Mouse (Mus musculus): ENCODE data around the gene Clpp. TPM values are rescaled to one million over a fixed set of nuclear protein-coding genes. Genes with fewer than 3 reads are reported as not detected.

Clpp gene
- total and polyA plus RNA-seq, 3 experiments, result 48.1 to 208 (median 75.3) TPM

DNA sequence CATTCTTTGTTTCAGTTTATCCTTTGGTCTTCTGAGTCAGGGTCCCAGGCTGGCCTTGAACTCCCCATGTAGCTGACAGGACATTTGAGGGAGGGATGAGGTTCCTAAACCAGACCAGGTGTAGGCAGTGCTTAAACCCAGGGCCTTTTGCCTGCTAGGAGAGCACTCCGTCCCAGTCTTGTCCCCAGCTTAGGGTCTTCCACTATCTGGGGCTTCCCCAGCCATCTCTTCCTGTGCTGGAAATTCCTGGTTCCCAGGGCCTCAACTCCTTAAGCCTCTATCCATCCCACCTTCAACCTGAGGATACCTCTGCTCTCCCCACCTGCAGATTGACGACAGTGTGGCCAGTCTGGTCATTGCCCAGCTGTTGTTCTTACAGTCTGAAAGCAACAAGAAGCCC, 861 bp downstream of the Clpp start:
- peaks cover 40% of the 10 kb centered on the region for H3K4me1 ChIP-seq (ENCODE audit: insufficient read depth, low read depth, low read length)
- ATAC-seq (ENCODE audit: extremely low read depth, insufficient number of reproducible peaks, low FRiP score, poor library complexity, severe bottlenecking) (no peak), DNase-seq (ENCODE audit: low spot score) (no peak)
- peaks cover 11% of the 10 kb centered on the region for H3K27me3 ChIP-seq (ENCODE audit: insufficient read depth, low read length)
- peak overlapping the region; percentile 97 for H3K4me3 ChIP-seq (ENCODE audit: low read depth, low read length)
- H3K9me3 ChIP-seq (replicated peaks), result no peaks in the 10 kb centered on the region
- peaks cover 49% of the 10 kb centered on the region for H3K36me3 ChIP-seq (replicated peaks)
- TF ChIP-seq CTCF (IDR thresholded peaks at IDR 0.05; ENCODE audit: low read depth, low read length) (no peak), POLR2AphosphoS5 (IDR thresholded peaks at IDR 0.05; ENCODE audit: insufficient replicate concordance, low read depth, low read length) (no peak), GATA1 (IDR thresholded peaks at IDR 0.05; ENCODE audit: borderline replicate concordance, low read length) (no peak), TAL1 (conservative IDR thresholded peaks at IDR 0.05; ENCODE audit: low read depth, low read length) (no peak), GATA2 (IDR thresholded peaks at IDR 0.05; ENCODE audit: borderline replicate concordance, low read depth, low read length) (no peak)

DNA sequence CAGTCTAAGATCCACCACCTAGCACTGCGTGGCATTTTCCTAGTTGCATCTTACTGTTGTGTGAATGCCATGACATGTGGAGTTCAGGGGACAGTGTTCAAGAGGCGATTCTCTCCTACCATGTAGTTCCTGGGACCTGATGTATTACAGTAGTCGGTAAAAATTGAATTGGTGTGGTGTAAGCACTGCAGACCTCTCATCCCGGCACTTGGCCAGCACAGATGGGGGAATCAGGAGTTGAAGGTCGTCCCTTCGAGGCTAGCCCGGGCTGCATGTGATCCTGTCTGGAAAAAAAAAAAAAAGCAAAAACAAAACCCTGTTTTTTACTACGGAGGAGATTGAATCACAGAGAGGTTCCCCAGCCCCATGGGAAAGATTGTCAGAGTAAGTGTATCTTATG, 4.9 kb downstream of the Clpp start:
- Histone ChIP-seq H3K4me3 (ENCODE audit: low read depth, low read length) (no peak overlapping the region), H3K36me3 (replicated peaks) (peaks cover 77% of the 10 kb centered on the region)
- no peak for ATAC-seq (ENCODE audit: extremely low read depth, insufficient number of reproducible peaks, low FRiP score, poor library complexity, severe bottlenecking)

GRCm38 (mm10) chr17:56996506-56996905, 6.4 kb downstream of the Clpp start:
- ATAC-seq (ENCODE audit: extremely low read depth, insufficient number of reproducible peaks, low FRiP score, poor library complexity, severe bottlenecking), result no peak
- no peak overlapping the region for H3K4me3 ChIP-seq (ENCODE audit: low read depth, low read length)
- peaks cover 86% of the 10 kb centered on the region for H3K36me3 ChIP-seq (replicated peaks)
- no peaks in the 10 kb centered on the region for H3K27me3 ChIP-seq (ENCODE audit: insufficient read depth, low read length)
- peaks cover 3% of the 10 kb centered on the region; the same call in 1 of the 2 replicates for H3K9me3 ChIP-seq (replicated peaks)
- H3K4me1 ChIP-seq (ENCODE audit: insufficient read depth, low read depth, low read length), result peaks cover 47% of the 10 kb centered on the region
- no peak for DNase-seq (ENCODE audit: low spot score)
- no peak for TF ChIP-seq POLR2AphosphoS5 (IDR thresholded peaks at IDR 0.05; ENCODE audit: insufficient replicate concordance, low read depth, low read length)
- no peak for TF ChIP-seq GATA1 (IDR thresholded peaks at IDR 0.05; ENCODE audit: borderline replicate concordance, low read length)
- no peak for TF ChIP-seq GATA2 (IDR thresholded peaks at IDR 0.05; ENCODE audit: borderline replicate concordance, low read depth, low read length)
- TF ChIP-seq CTCF (IDR thresholded peaks at IDR 0.05; ENCODE audit: low read depth, low read length), result no peak
- no peak for TF ChIP-seq TAL1 (conservative IDR thresholded peaks at IDR 0.05; ENCODE audit: low read depth, low read length)

More for the DNA sequence above, 4.9 kb downstream of the Clpp start:
- H3K4me1 ChIP-seq (ENCODE audit: insufficient read depth, low read depth, low read length), result peaks cover 49% of the 10 kb centered on the region
- TF ChIP-seq CTCF (IDR thresholded peaks at IDR 0.05; ENCODE audit: low read depth, low read length) (no peak), TAL1 (conservative IDR thresholded peaks at IDR 0.05; ENCODE audit: low read depth, low read length) (no peak), POLR2AphosphoS5 (IDR thresholded peaks at IDR 0.05; ENCODE audit: insufficient replicate concordance, low read depth, low read length) (no peak), GATA1 (IDR thresholded peaks at IDR 0.05; ENCODE audit: borderline replicate concordance, low read length) (no peak), GATA2 (IDR thresholded peaks at IDR 0.05; ENCODE audit: borderline replicate concordance, low read depth, low read length) (no peak)
- H3K9me3 ChIP-seq (replicated peaks), result peaks cover 3% of the 10 kb centered on the region; the same call in 1 of the 2 replicates
- H3K27me3 ChIP-seq (ENCODE audit: insufficient read depth, low read length), result no peaks in the 10 kb centered on the region
- no peak for DNase-seq (ENCODE audit: low spot score)

DNA sequence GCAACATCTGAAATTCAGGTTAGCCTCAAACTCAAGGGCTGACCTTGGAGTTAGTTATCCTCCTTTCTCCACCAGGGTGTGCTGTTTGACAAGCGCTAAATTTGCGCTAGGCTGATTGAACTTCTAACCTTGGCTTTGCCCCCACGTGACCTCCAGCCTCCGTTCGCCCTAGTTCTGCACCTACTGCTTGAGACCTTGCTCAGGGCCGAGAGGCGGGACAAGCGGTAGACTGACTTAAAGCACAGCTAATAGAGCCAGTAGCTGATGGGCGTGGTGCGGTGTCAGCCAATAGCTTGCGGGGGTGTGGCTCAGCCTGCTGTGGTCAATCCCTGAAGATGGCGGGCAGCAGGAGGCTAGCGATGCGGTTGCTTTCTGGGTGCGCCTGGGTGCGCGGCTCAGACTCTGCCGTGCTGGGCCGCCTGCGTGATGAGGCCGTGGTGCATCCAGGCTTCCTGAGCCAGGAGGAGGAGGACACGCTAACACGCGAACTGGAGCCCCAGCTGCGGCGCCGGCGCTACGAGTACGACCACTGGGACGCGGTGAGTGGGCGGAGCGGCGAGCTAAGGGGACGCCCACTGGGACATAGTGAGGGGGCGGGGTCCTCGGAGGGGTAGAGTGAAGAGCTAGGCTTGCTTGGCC, 7.0 kb downstream of the Clpp start, which contains the start of gene Alkbh7:
TSS of gene Alkbh7 (plus strand) at position 311 of the 639 bp plus-strand sequence.
- H3K4me1 ChIP-seq (ENCODE audit: insufficient read depth, low read depth, low read length), result peaks cover 49% of the 10 kb centered on the region
- H3K9me3 ChIP-seq (replicated peaks), result peaks cover 3% of the 10 kb centered on the region; the same call in 1 of the 2 replicates
- peaks cover 87% of the 10 kb centered on the region for H3K36me3 ChIP-seq (replicated peaks)
- DNase-seq (ENCODE audit: low spot score) (peak; percentile 95), ATAC-seq (ENCODE audit: extremely low read depth, insufficient number of reproducible peaks, low FRiP score, poor library complexity, severe bottlenecking) (peak; percentile 100)
- no peak for TF ChIP-seq GATA1 (IDR thresholded peaks at IDR 0.05; ENCODE audit: borderline replicate concordance, low read length)
- peak; percentile 58 for TF ChIP-seq CTCF (IDR thresholded peaks at IDR 0.05; ENCODE audit: low read depth, low read length)
- no peaks in the 10 kb centered on the region for H3K27me3 ChIP-seq (ENCODE audit: insufficient read depth, low read length)
- H3K4me3 ChIP-seq (ENCODE audit: low read depth, low read length), result peak within 1 kb of the TSS; percentile 88

GRCm38 (mm10) chr17:56999414-56999813, 9.3 kb downstream of the Clpp start:
- no peak for TF ChIP-seq CTCF (IDR thresholded peaks at IDR 0.05; ENCODE audit: low read depth, low read length)
- no peak for TF ChIP-seq TAL1 (conservative IDR thresholded peaks at IDR 0.05; ENCODE audit: low read depth, low read length)
- TF ChIP-seq POLR2AphosphoS5 (IDR thresholded peaks at IDR 0.05; ENCODE audit: insufficient replicate concordance, low read depth, low read length), result no peak
- no peak for TF ChIP-seq GATA2 (IDR thresholded peaks at IDR 0.05; ENCODE audit: borderline replicate concordance, low read depth, low read length)
- no peak for TF ChIP-seq GATA1 (IDR thresholded peaks at IDR 0.05; ENCODE audit: borderline replicate concordance, low read length)

DNA sequence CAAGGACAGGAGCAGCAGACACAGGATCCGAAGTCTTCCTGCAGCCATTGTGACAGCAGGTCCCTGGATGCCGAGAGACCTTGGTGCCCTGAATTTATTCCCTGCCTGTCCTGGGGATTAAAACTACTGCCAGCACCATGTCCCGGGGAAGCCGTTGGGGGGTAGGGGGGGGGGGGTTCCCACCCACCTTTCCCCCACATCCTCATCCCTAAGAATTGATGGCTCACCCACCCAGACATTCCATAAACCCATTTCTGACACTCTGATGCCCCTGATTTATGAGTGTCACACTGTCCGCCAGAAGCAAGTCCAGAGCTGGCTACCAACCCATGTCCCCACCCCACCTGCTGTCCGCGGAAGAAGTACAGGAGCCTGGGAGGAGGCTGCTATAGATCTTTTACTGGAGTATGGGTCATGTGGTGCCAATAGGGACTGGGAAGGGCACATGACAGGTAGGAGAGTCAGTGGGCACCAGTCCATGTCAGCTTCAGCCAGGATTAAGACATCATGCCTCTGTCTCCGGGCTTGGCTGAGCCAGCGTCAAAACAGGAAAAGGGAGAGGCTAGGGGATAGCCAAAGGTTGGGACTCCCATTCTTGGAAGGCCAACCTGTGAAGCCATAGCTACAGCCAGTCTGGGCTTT, 10.0 kb downstream of the Clpp start, which contains the start of gene Pspn:
TSS of gene Pspn (minus strand) at position 51 of the 642 bp plus-strand sequence.
- TF ChIP-seq TAL1 (conservative IDR thresholded peaks at IDR 0.05; ENCODE audit: low read depth, low read length) (no peak), GATA2 (IDR thresholded peaks at IDR 0.05; ENCODE audit: borderline replicate concordance, low read depth, low read length) (no peak), CTCF (IDR thresholded peaks at IDR 0.05; ENCODE audit: low read depth, low read length) (no peak), POLR2AphosphoS5 (IDR thresholded peaks at IDR 0.05; ENCODE audit: insufficient replicate concordance, low read depth, low read length) (no peak), GATA1 (IDR thresholded peaks at IDR 0.05; ENCODE audit: borderline replicate concordance, low read length) (no peak)
- Histone ChIP-seq H3K9me3 (replicated peaks) (peaks cover 3% of the 10 kb centered on the region; the same call in 1 of the 2 replicates), H3K4me1 (ENCODE audit: insufficient read depth, low read depth, low read length) (peaks cover 64% of the 10 kb centered on the region), H3K4me3 (ENCODE audit: low read depth, low read length) (0 out of 2 replicates have a peak within 1 kb of the TSS, but pooled peaks have one; percentile 8), H3K27me3 (ENCODE audit: insufficient read depth, low read length) (no peaks in the 10 kb centered on the region), H3K36me3 (replicated peaks) (peaks cover 85% of the 10 kb centered on the region)
- ATAC-seq (ENCODE audit: extremely low read depth, insufficient number of reproducible peaks, low FRiP score, poor library complexity, severe bottlenecking) (no peak), DNase-seq (ENCODE audit: low spot score) (no peak)

More at GRCm38 (mm10) chr17:56999414-56999813, 9.3 kb downstream of the Clpp start:
- Histone ChIP-seq H3K36me3 (replicated peaks) (peaks cover 87% of the 10 kb centered on the region), H3K27me3 (ENCODE audit: insufficient read depth, low read length) (no peaks in the 10 kb centered on the region), H3K9me3 (replicated peaks) (peaks cover 3% of the 10 kb centered on the region; the same call in 1 of the 2 replicates), H3K4me3 (ENCODE audit: low read depth, low read length) (0 out of 2 replicates have a peak overlapping the region, but pooled peaks have one; percentile 8), H3K4me1 (ENCODE audit: insufficient read depth, low read depth, low read length) (peaks cover 58% of the 10 kb centered on the region)
- ATAC-seq (ENCODE audit: extremely low read depth, insufficient number of reproducible peaks, low FRiP score, poor library complexity, severe bottlenecking) (no peak), DNase-seq (ENCODE audit: low spot score) (no peak)

Data from G1E (cell line).